Mouse (Mus musculus) retina, postnatal 1 day (tissue): ENCODE measurements around the gene Fyn.

Experiments used
- DNase-seq: peaks from one replicate; pipeline ENCODE4 v3.0.0-alpha.2; 2012

The Fyn gene

DNA sequence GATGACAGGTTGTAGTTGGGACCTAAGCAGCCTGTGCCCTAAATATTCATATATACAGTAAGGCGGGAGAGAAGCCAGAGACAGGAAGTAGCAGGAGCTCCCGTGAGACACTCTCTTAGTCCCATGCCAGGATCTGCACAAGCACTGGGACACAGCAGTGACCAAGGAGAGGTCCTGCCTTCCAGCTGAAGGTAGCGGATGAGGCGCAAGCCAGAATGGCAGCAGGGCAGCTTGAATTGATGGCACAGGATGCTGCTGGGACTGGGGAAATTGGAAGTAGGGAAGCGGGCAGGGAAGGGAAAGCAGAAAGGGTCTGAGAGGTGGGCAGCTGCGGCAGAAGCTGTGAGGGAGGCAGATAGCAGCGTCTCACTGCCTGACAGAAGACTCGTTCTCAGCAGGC, 81.7 kb downstream of the Fyn start:
- DNase-seq, result no peak

- DNase-seq, result no peak
Observed at GRCm38 (mm10) chr10:39451065-39451464, 82.4 kb downstream of the Fyn start.

DNA sequence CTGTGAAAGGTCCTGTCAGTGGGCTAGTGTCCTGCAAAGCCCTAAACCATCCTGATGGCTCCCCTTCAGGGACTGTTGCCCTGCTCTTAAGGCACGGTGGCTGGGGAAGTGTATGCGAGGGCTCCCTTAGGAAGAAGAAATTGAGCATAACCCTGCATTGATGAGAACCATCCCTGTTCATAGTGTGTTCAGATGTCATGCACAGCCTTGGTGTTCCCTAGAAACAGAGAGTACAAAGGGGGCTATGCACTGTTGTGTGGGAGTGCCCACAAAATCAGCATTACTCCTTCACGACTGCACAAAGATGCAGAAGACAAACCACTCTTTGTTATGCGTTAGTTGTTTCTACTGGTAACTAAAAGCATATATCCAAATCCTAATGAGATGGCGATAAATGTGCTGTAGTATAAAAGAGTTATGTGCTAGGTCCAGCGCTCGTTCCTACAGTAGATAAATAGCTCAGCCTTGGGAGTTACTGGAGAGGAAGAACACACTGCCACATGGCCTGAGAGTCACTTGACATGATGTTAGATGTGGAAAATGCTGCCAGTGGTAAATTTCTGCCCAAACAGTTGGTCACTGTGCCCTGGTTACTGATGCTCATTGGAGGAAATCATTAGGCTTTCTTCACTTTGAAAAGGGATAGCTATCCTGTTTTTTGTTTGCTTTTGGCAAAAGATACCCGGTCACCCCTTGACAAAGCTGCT, 83.4 kb downstream of the Fyn start:
- no peak for DNase-seq

- no peak for DNase-seq
Observed at GRCm38 (mm10) chr10:39455344-39455743, 86.7 kb downstream of the Fyn start.

- DNase-seq, result no peak
Observed at GRCm38 (mm10) chr10:39455857-39456620, 87.4 kb downstream of the Fyn start.

GRCm38 (mm10) chr10:39456776-39457175, 88.1 kb downstream of the Fyn start:
- DNase-seq, result no peak

DNA sequence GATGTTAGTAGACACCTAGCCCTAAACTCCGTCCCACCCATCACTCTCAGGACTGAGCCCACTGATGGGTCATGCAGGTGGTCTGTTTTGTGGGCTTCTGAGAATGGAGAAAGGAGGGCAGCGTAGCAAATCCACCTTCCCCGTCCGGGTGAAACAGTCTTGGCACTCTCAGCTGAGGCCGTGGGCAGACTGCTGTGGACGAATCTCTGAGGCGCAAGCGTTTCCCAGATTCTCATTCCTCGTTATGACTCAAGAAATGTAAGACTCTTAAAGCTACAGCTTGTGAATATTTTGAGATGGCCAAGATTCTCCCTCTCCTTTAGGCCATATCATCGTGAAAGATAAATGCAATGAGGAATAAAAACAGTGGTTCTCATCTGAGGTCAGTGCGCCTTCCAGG, 88.6 kb downstream of the Fyn start:
- no peak for DNase-seq

GRCm38 (mm10) chr10:39458766-39459699, 90.4 kb downstream of the Fyn start:
- peak; percentile 69 for DNase-seq

DNA sequence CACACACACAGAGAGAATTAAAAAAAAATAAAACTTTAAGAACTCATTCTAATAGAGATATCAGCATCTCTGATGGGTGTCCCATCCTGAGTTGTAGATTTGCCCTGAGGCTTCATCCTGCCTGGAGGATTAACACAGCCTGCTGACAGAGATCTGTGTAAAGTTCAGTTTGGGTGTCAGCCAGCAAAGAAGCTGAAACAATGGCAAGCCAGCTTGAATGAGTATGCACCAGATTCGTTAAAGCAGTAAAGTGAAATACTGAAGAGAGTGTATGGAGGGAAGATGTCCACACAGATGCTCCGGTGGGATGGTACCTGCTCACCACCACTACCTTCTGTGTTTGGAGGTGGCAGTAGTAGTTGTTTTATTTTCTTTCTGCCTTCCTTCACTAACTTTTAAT, 92.0 kb downstream of the Fyn start:
- DNase-seq, result no peak

DNA sequence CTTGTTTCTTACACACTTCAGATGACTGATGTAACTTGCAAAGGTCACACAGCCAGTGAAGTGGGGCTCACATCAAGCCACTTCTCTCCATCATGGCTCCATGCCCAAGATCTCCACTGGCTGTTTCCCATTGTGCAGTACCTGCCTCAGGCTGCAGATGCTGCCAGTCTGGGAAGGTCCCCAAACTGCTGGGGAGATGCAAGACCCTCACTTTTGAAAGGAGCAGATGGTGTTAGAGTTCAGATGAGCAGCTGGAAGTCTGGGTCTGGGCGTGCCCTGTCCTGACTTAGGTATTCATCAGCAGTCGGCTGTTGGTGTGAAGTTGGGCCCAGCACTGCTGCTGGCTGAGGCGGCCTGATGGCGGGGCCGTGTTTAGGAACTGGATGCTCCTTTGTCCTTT, 93.3 kb downstream of the Fyn start:
- peak; percentile 39 for DNase-seq

DNA sequence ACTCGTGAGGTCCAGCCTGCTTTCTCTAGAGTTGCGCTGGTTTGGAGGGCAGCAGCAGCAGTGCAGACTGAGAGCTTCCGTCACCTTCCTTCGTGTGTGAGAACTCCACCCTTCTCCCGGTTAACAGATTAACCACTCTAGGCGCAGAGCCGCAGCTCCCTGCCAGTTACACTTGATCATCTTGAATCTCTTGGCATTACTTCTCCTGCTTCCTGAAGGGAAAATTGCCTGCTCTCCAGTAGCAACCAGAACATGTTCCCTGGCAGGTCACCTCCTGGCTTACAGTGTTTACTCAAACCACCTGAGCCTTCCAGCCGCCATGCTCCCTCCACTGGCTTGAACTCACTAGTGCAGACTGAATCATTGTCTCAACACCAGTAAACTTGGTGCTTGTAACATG, 94.1 kb downstream of the Fyn start:
- DNase-seq, result no peak

- DNase-seq, result no peak
Observed at GRCm38 (mm10) chr10:39464383-39464782, 95.7 kb downstream of the Fyn start.

- DNase-seq, result no peak
Observed at GRCm38 (mm10) chr10:39467317-39467716, 98.7 kb downstream of the Fyn start.

- DNase-seq, result no peak
Observed at GRCm38 (mm10) chr10:39467821-39468220, 99.2 kb downstream of the Fyn start.

- no peak for DNase-seq
Observed at GRCm38 (mm10) chr10:39468576-39468975, 99.9 kb downstream of the Fyn start.

DNA sequence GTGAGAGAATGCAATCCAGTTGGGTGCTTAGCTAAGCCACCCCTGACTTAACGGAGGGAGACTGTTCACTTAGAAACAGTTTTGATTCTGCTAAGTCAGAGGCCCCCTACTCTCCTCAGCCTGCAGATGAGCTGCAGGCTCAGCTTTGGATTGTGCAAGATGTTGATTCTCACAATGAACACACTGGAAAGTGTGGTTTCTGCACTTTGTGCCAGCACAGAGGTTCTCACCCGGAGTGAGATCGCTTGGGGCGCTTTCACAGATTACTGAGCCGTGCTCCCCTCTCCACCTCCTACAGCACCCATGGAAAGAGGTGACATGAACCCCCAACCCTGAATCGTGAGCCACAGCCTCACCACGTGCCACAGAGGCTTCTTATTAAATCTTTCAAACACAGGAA, 100.7 kb downstream of the Fyn start:
- DNase-seq, result no peak

- DNase-seq, result no peak
Observed at GRCm38 (mm10) chr10:39470321-39470720, 101.7 kb downstream of the Fyn start.

DNA sequence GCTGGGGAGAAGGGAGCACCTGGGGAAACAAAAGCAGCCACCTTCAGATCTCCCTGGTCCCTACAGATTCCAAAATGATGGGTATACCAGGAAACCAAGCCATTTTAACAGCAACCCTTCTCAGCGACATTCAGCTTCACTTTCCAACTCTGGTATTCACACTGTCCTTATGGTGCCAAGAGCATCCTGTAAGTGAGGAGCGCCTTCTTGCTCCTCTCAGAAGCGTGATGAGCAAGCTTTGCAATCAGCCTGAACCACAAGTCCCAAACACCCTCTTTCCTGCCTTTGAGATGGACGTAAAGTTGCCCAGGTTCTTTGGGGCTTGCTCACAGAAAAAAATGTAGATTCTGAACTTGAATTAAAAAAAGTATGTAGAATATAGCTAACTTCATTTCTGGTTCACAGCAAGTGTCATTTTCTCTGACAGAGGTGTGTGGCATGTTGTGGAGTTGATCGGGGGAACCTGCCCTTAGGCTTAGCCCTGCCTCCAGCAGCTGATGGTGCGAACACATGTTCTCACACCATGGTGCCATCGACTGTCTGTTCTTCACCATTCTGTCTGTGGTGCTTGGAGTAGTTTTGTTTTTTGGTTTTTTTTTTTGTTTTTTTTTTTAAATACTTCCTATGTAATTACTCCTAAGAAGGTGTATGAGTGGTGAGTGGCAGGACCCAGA, 102.5 kb downstream of the Fyn start:
- no peak for DNase-seq

DNA sequence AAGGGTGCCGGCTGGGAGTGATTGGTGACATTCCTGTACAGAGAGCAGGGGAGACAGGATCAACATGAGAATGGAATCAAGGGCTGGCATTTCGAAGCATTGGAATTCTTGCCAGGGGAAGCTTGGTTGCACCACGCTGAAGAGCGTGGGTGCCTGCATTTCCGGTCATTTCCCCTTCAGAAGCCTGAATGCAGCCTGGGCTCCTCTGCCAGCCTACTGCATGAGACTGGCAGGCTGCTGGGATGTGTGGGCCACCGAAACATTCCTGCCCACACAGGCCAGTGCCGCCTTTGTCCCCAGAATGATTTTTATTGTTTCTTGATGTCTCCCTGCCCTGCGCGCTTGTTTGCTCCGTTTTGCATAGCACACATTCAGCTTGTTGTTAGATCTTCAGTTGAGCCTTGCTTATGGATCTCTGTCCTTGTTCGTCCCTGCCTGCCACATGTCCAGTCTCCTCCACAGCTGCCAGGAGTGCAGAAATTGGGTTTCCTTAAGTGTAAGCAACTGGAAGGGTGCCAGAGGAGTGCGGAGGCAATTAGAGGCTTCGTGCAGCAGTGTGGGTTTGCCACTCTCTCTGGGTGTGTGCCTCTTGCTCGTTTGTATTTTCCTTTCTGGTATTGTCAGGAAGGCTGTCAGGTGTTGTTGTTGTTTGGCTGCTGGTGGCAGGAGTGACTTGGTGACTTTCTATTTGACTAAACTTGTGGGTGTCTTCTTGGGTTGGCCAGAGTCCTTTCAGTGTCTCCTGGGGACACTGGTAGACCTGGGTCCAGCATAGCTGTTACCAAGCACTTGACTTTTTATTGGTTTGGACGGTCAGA, 103.3 kb downstream of the Fyn start:
- DNase-seq, result peak; percentile 76

DNA sequence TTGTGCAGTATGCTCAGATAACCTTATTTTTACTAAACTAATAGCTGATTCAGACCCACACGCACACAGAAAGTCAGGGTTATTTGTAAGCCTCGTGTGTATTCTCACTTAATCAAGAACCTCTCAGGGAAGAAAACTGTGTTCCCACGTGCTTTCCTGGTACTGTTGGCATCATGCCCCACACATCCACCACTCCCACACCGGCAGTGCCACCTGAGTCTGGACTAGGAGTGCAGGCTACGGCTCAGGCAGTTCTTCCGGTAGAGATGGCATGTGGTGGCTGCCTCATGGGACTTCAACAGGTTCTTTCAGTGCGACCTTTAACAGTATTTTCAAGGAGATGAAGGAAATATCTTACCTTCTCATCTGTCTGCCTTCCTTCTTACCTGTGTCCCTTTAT, 104.3 kb downstream of the Fyn start:
- DNase-seq, result no peak

DNA sequence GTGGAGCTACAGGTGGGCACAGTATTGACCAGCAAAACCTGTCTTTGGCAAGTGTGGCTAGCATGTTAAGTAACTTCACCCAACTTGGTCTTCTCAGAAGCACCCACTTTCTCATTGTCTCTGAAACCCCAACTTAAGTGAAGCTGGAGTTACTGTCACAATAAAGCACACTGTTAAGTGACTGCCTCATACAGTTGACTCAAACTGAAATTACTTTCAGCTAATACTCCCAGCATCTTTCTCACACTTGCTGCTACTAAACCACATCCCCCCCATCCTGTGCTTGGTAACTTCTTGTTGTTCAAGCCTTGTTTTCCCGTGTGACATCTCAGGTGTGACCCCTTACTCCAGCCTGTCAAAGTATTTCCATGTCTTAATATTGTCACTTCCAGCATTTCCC, 110.7 kb downstream of the Fyn start:
- no peak for DNase-seq

DNA sequence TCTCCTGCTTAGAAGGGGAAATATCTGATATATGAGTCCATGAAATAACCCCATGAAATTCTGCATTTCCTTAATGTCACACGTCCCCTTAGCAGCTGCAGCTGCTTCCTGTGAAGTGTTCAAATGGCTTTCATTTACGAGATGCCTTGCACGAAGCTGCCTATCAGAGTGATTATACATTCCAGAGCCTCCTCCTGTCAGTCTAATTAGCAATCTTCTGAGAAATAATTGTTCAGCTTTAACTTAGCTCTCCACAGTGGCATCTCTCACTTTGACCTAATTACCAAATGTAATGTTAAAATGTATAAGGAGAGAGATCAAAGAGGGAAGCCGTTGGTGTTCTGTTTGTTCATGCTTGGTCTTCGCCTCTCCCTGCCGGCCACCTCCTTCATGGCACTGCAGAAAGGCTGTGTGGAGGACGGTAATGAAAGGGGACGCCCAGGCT, 115.7 kb downstream of the Fyn start:
- peak; percentile 78 for DNase-seq
